Mouse (Mus musculus) cerebellum, postnatal 10 days (tissue): ENCODE results near the gene Oasl2.
A peak's percentile ranks its signal among the peaks of the same experiment; 100 is the strongest.
"Not testable (repeated sequence)": the region's sequence is repeated elsewhere in the genome, so short reads cannot be mapped to it uniquely, and the experiment has no call there.

Source experiments
- DNase-seq, 2 experiments: peaks; one replicate each; pipeline ENCODE4 v3.0.0; 2021; ENCODE audit warnings: mixed read lengths in 2 of 2

Oasl2 gene

GRCm38 (mm10) chr5:114916777-114917176 lies 20.0 kb downstream of the Oasl2 start:
- DNase-seq: no peak

GRCm38 (mm10) chr5:114917357-114917756 lies 20.6 kb downstream of the Oasl2 start:
- not testable (repeated sequence) for DNase-seq

GRCm38 (mm10) chr5:114921551-114922365 lies 25.0 kb downstream of the Oasl2 start:
- no peak for DNase-seq

- DNase-seq: no peak
Observed at GRCm38 (mm10) chr5:114922366-114922731, 25.6 kb downstream of the Oasl2 start.

GRCm38 (mm10) chr5:114922998-114923473 lies 26.3 kb downstream of the Oasl2 start, which contains the start of gene Oasl1:
Gene Oasl1 (plus strand): TSS chr5:114923240.
- DNase-seq: peak; percentile 59 to 67

GRCm38 (mm10) chr5:114926153-114926684 lies 29.5 kb downstream of the Oasl2 start:
- DNase-seq: no peak

GRCm38 (mm10) chr5:114926753-114927152 lies 30.0 kb downstream of the Oasl2 start:
- no peak for DNase-seq

- no peak for DNase-seq
Observed at GRCm38 (mm10) chr5:114931626-114932025, 34.9 kb downstream of the Oasl2 start.

- no peak for DNase-seq
Observed at GRCm38 (mm10) chr5:114933206-114933605, 36.5 kb downstream of the Oasl2 start.

GRCm38 (mm10) chr5:114935838-114936237 lies 39.1 kb downstream of the Oasl2 start:
- DNase-seq: peak; percentile 44 to 50

- peak; percentile 39 to 46 for DNase-seq
Observed at GRCm38 (mm10) chr5:114941138-114941537, 44.4 kb downstream of the Oasl2 start.

- DNase-seq: peak; percentile 93 to 94
Observed at GRCm38 (mm10) chr5:114942074-114942765, 45.5 kb downstream of the Oasl2 start, which contains the start of gene 2210016L21Rik. Gene 2210016L21Rik (plus strand): TSS chr5:114942158.

- DNase-seq: no peak
Observed at GRCm38 (mm10) chr5:114942766-114943130, 46.0 kb downstream of the Oasl2 start.

GRCm38 (mm10) chr5:114945072-114945471 lies 48.3 kb downstream of the Oasl2 start:
- no peak for DNase-seq

- DNase-seq: peak; percentile 80 to 81
Observed at GRCm38 (mm10) chr5:114948891-114949290, 52.2 kb downstream of the Oasl2 start.

GRCm38 (mm10) chr5:114949316-114949715 lies 52.6 kb downstream of the Oasl2 start:
- peak; percentile 78 to 81 for DNase-seq

GRCm38 (mm10) chr5:114949812-114950211 lies 53.1 kb downstream of the Oasl2 start:
- peak in 1 of 2 experiments; percentile 37 for DNase-seq

- DNase-seq: peak; percentile 31 to 40
Observed at GRCm38 (mm10) chr5:114950669-114951068, 53.9 kb downstream of the Oasl2 start.

- peak in 1 of 2 experiments; percentile 38 for DNase-seq
Observed at GRCm38 (mm10) chr5:114951279-114951880, 54.6 kb downstream of the Oasl2 start.

- peak in 1 of 2 experiments; percentile 24 for DNase-seq
Observed at GRCm38 (mm10) chr5:114953326-114953725, 56.6 kb downstream of the Oasl2 start.

GRCm38 (mm10) chr5:114958069-114958468 lies 61.3 kb downstream of the Oasl2 start:
- no peak for DNase-seq
